Mouse (Mus musculus): ENCODE measurements around the gene Syn3.

DNA sequence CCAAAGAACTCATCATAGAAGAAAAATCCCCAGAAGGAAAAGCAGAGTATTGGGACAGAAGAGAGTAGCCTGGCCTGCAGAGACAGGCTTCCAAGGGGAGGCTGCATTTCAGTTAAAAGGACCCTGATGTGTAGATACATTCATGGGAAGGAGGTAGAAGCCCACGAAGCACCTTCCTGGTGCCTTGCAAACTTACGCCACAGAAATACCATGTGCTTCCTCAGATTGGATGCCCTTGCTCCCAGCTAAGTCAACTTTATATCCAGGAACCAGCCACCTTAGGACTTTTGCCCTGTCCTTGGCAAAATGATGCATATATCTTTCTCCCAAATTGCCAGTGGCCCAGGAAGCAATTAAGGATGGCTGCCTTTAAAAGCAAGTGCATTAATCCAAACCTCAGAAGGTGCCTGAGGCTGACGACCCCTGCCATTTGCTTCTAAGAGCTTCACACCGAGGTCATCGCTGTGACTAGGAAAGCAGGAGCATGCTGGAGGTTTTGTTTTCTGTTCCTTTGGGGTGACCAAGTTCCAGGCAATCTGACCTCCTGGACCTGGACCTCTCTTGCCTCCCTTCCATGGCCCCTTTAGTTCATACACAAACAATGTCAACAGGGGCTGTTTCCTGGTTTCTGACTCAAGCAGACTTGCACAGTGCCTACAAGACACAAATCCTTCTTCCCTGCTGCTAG, 167.6 kb downstream of the Syn3 start:
- TF ChIP-seq POLR2A (IDR thresholded peaks at IDR 0.05; ENCODE audit: borderline replicate concordance, extremely low read depth, insufficient read depth, insufficient read length, poor library complexity, severe bottlenecking) (no peak), CTCF (IDR thresholded peaks at IDR 0.05; ENCODE audit: borderline replicate concordance, extremely low read depth, insufficient read depth, insufficient read length) (no peak)
